Mouse (Mus musculus): ENCODE results near the gene Kctd13. TPM values are rescaled to one million over a fixed set of nuclear protein-coding genes. Genes with fewer than 3 reads are reported as not detected.
"Not testable (repeated sequence)": the region's sequence is repeated elsewhere in the genome, so short reads cannot be mapped to it uniquely, and the experiment has no call there.

Kctd13 gene
- polyA plus RNA-seq, 1 experiment from 2014 or later = 20.8 TPM

- Histone ChIP-seq H3K36me3 (peaks cover 8% of the 10 kb centered on the region; the same call in 1 of the 2 replicates), H3K9me3 (replicated peaks) (no peaks in the 10 kb centered on the region), H3K4me3 (no peak overlapping the region), H3K27ac (replicated peaks) (no peak overlapping the region), H3K4me1 (no peaks in the 10 kb centered on the region), H3K27me3 (ENCODE audit: low read depth, poor library complexity, severe bottlenecking) (no peaks in the 10 kb centered on the region; the same call in 1 of the 2 replicates)
- 94% methylated on average over 3 of the region's 3 CpGs for WGBS
- no peak for DNase-seq (ENCODE audit: low spot score)
Observed at GRCm38 (mm10) chr7:126914844-126915243, 13.8 kb upstream of the Kctd13 start.

- not testable (repeated sequence) for DNase-seq (ENCODE audit: low spot score); H3K27me3 ChIP-seq (ENCODE audit: low read depth, poor library complexity, severe bottlenecking)
- 65% methylated on average over 4 of the region's 4 CpGs for WGBS
Observed at GRCm38 (mm10) chr7:126918356-126918755, 10.3 kb upstream of the Kctd13 start.

DNA sequence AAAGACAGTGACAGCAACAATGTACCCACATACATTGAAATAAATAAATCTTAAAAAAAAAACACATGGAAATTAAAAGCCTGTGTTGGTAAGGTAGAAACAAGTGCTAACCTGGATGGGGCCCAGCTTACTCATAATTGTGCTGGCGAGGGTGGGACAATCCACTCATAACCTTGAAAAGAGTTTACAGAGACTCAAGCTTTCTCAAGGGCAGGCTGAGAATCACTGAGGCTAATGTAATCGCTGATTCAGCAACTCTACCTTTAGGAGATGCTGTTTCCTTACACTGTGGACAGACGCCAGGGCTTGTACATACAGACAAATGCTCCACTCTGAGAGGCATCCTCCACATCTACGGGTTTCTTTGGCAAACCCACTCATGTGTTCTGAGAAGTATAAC lies 8.7 kb upstream of the Kctd13 start:
- Histone ChIP-seq H3K27me3 (ENCODE audit: low read depth, poor library complexity, severe bottlenecking) (no peaks in the 10 kb centered on the region; the same call in 1 of the 2 replicates), H3K4me1 (peaks cover 37% of the 10 kb centered on the region), H3K4me3 (peak overlapping the region; percentile 20; the same call in 1 of the 2 replicates), H3K9me3 (replicated peaks) (no peaks in the 10 kb centered on the region), H3K36me3 (no peaks in the 10 kb centered on the region), H3K27ac (replicated peaks) (no peak overlapping the region)
- 87% methylated on average over 4 of the region's 4 CpGs for WGBS
- DNase-seq (ENCODE audit: low spot score) = no peak

More at GRCm38 (mm10) chr7:126918356-126918755, 10.3 kb upstream of the Kctd13 start:
- peaks cover 28% of the 10 kb centered on the region for H3K4me1 ChIP-seq
- not testable (repeated sequence) for H3K27ac ChIP-seq (replicated peaks); H3K4me3 ChIP-seq; H3K36me3 ChIP-seq; H3K9me3 ChIP-seq (replicated peaks)

- Histone ChIP-seq H3K4me3 (peak overlapping the region; percentile 49), H3K9me3 (replicated peaks) (no peaks in the 10 kb centered on the region), H3K27me3 (ENCODE audit: low read depth, poor library complexity, severe bottlenecking) (no peaks in the 10 kb centered on the region), H3K4me1 (peaks cover 37% of the 10 kb centered on the region), H3K36me3 (no peaks in the 10 kb centered on the region), H3K27ac (replicated peaks) (peak overlapping the region; percentile 90)
- no peak for DNase-seq (ENCODE audit: low spot score)
- WGBS = 78% methylated on average over 2 of the region's 2 CpGs
Observed at GRCm38 (mm10) chr7:126921563-126921962, 7.1 kb upstream of the Kctd13 start.

GRCm38 (mm10) chr7:126922624-126923060 lies 6.0 kb upstream of the Kctd13 start, which contains the start of gene Tmem219:
Tmem219 (minus strand) TSS chr7:126922917.
- Histone ChIP-seq H3K27ac (replicated peaks) (peak within 1 kb of the TSS; percentile 90), H3K4me3 (peak within 1 kb of the TSS; percentile 49), H3K9me3 (replicated peaks) (no peaks in the 10 kb centered on the region), H3K27me3 (ENCODE audit: low read depth, poor library complexity, severe bottlenecking) (no peaks in the 10 kb centered on the region), H3K36me3 (no peaks in the 10 kb centered on the region), H3K4me1 (peaks cover 37% of the 10 kb centered on the region)
- peak; percentile 51 for DNase-seq (ENCODE audit: low spot score)
- 54% methylated on average over 5 of the region's 5 CpGs for WGBS

DNA sequence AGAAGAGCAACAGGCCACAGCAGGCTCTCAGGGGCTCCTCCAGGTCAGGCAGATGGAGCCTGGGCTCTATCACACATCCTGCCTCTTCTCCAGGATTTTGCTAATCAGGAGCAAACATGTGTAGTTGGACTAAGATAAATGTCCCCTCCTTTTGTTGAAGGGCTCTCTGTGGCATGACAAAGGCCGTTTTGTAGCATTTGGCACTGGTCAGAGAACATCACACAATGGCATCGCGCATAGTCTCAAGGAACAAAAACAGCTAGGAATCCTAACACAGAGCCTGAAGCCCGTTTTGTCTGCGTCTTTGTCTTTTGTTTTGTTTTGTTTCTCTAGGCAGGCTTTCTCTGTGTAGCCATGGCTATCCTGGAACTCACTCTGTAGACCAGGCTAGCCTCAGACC lies 4.7 kb upstream of the Kctd13 start:
- H3K27me3 ChIP-seq (ENCODE audit: low read depth, poor library complexity, severe bottlenecking) = no peaks in the 10 kb centered on the region
- no peaks in the 10 kb centered on the region for H3K9me3 ChIP-seq (replicated peaks)
- H3K36me3 ChIP-seq = no peaks in the 10 kb centered on the region
- H3K4me1 ChIP-seq = peaks cover 44% of the 10 kb centered on the region
- peak overlapping the region; percentile 90 for H3K27ac ChIP-seq (replicated peaks)
- 64% methylated on average over 5 of the region's 5 CpGs for WGBS
- H3K4me3 ChIP-seq = no peak overlapping the region
- no peak for DNase-seq (ENCODE audit: low spot score)

DNA sequence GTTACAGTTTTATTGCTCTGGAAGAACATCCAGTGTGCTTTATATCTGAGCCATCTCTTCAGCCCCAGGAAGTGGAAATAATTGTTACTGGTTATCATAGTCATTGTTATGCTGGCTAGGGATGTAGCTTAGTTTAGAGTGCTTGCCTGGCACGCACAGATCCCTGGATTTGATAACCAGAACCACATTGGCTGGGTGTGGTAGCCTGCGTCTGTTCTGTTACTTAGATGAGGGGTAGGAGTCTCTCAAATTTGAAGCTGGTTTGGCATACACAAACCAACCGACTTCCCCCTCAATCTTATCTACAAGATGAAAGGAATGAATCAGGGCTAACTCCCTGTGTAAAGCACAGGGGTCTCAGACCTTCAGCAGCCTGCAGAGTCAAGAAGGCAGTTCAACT lies 2.4 kb upstream of the Kctd13 start:
- 62% methylated on average over 3 of the region's 3 CpGs for whole genome bisulfite sequencing
- no peaks in the 10 kb centered on the region for H3K27me3 ChIP-seq (ENCODE audit: low read depth, poor library complexity, severe bottlenecking)
- H3K4me3 ChIP-seq = no peak overlapping the region
- no peak for DNase-seq (ENCODE audit: low spot score)
- no peaks in the 10 kb centered on the region for H3K9me3 ChIP-seq (replicated peaks)
- H3K27ac ChIP-seq (replicated peaks) = no peak overlapping the region
- H3K4me1 ChIP-seq = peaks cover 49% of the 10 kb centered on the region
- H3K36me3 ChIP-seq = peaks cover 11% of the 10 kb centered on the region

DNA sequence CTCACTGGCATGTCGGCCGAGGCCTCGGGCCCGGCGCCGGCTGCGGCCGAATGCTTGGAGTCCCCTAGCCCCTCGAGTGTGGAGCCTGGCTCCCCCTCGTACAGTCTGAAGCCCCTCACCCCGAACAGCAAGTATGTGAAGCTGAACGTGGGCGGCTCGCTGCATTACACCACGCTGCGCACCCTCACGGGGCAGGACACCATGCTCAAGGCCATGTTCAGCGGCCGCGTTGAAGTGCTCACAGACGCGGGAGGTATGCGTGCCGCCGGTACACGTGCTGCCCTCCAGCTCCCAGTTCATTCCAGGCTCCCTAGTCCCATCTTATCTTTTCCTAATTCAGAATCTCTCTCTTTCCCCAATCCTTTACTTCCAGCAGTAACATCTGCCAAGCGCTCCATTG lies 367 bp downstream of the Kctd13 start:
- Histone ChIP-seq H3K27me3 (ENCODE audit: low read depth, poor library complexity, severe bottlenecking) (no peaks in the 10 kb centered on the region), H3K36me3 (peaks cover 37% of the 10 kb centered on the region), H3K9me3 (replicated peaks) (no peaks in the 10 kb centered on the region), H3K4me1 (peaks cover 28% of the 10 kb centered on the region), H3K27ac (replicated peaks) (peak overlapping the region; percentile 88), H3K4me3 (peak overlapping the region; percentile 94)
- DNase-seq (ENCODE audit: low spot score) = no peak
- WGBS = 0% methylated on average over 27 of the region's 27 CpGs

GRCm38 (mm10) chr7:126932652-126933051 lies 4.0 kb downstream of the Kctd13 start:
- WGBS = 91% methylated on average over 2 of the region's 2 CpGs
- H3K27me3 ChIP-seq (ENCODE audit: low read depth, poor library complexity, severe bottlenecking) = no peaks in the 10 kb centered on the region
- H3K36me3 ChIP-seq = peaks cover 71% of the 10 kb centered on the region

DNA sequence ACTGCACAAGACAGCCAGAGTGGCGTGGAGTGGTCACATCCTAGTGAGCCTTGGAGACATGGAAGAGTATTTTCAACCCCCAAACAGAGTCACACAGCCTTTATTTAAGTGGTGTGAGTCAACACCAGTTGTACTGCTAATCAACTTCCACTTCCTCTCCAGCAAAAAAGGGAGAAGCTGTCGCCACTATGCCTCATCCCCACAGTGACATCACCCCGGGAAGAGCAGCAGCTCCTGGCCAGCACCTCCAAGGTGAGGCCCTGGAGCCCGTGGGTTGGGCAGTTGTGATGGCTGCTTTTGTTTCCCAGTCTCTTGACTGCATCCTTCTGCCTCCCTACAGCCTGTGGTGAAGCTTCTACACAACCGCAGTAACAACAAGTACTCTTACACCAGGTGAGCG lies 12.5 kb downstream of the Kctd13 start:
- Histone ChIP-seq H3K27me3 (ENCODE audit: low read depth, poor library complexity, severe bottlenecking) (no peaks in the 10 kb centered on the region), H3K4me1 (peaks cover 12% of the 10 kb centered on the region), H3K27ac (replicated peaks) (peak overlapping the region; percentile 17; the same call in 1 of the 2 replicates), H3K4me3 (no peak overlapping the region), H3K36me3 (peaks cover 67% of the 10 kb centered on the region), H3K9me3 (replicated peaks) (no peaks in the 10 kb centered on the region; the same call in 1 of the 2 replicates)
- 52% methylated on average over 6 of the region's 6 CpGs for WGBS
- DNase-seq (ENCODE audit: low spot score) = no peak

More at GRCm38 (mm10) chr7:126932652-126933051, 4.0 kb downstream of the Kctd13 start:
- Histone ChIP-seq H3K27ac (replicated peaks) (no peak overlapping the region), H3K4me1 (peaks cover 24% of the 10 kb centered on the region), H3K9me3 (replicated peaks) (no peaks in the 10 kb centered on the region; the same call in 1 of the 2 replicates), H3K4me3 (no peak overlapping the region)
- DNase-seq (ENCODE audit: low spot score) = no peak

GRCm38 (mm10) chr7:126941801-126942200 lies 13.1 kb downstream of the Kctd13 start:
- no peak for DNase-seq (ENCODE audit: low spot score)
- Histone ChIP-seq H3K4me1 (peaks cover 12% of the 10 kb centered on the region), H3K9me3 (replicated peaks) (no peaks in the 10 kb centered on the region; the same call in 1 of the 2 replicates), H3K27ac (replicated peaks) (peak overlapping the region; percentile 55; the same call in 1 of the 2 replicates), H3K27me3 (ENCODE audit: low read depth, poor library complexity, severe bottlenecking) (no peaks in the 10 kb centered on the region), H3K36me3 (peaks cover 61% of the 10 kb centered on the region), H3K4me3 (no peak overlapping the region)
- WGBS = 81% methylated on average over 5 of the region's 5 CpGs

- peaks cover 34% of the 10 kb centered on the region for H3K27me3 ChIP-seq (ENCODE audit: low read depth, poor library complexity, severe bottlenecking)
- 40% methylated on average over 3 of the region's 3 CpGs for WGBS
- peak; percentile 31 for DNase-seq (ENCODE audit: low spot score)
- peaks cover 42% of the 10 kb centered on the region for H3K36me3 ChIP-seq
- H3K27ac ChIP-seq (replicated peaks) = no peak overlapping the region
- H3K4me1 ChIP-seq = peaks cover 35% of the 10 kb centered on the region
- H3K4me3 ChIP-seq = no peak overlapping the region
- H3K9me3 ChIP-seq (replicated peaks) = no peaks in the 10 kb centered on the region
Observed at GRCm38 (mm10) chr7:126946530-126946929, 17.9 kb downstream of the Kctd13 start.

DNA sequence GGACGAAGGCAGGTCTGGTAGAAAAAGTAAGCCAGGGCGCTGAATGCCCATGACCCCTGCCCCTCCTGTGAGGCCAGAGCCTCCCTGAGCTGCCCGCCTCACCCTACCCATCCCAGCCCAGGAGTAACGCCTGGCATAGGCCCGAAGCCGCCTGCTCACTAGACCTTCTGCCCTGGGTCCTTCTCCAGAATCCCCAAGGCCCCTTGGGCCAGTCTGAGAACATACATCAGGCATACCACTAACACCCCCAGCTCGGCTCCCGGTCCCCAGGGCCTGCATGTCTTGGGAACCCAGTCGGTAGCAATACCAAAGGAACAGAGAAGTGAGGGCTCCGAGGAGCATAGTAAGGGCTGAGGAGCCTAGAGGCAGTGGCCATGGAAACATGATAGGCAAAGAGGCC lies 19.9 kb downstream of the Kctd13 start:
- H3K4me1 ChIP-seq = peaks cover 37% of the 10 kb centered on the region
- H3K27me3 ChIP-seq (ENCODE audit: low read depth, poor library complexity, severe bottlenecking) = peaks cover 54% of the 10 kb centered on the region
- peaks cover 22% of the 10 kb centered on the region for H3K36me3 ChIP-seq
- peak overlapping the region; percentile 66; the same call in 1 of the 2 replicates for H3K4me3 ChIP-seq
- WGBS = 82% methylated on average over 10 of the region's 10 CpGs
- 0 out of 2 replicates have a peak overlapping the region, but pooled peaks have one; percentile 38 for H3K27ac ChIP-seq (replicated peaks)
- no peaks in the 10 kb centered on the region for H3K9me3 ChIP-seq (replicated peaks)
- no peak for DNase-seq (ENCODE audit: low spot score)
